Mouse (Mus musculus) kidney, adult 9 months (tissue): ENCODE measurements around the gene Dynlt1f.
"Not testable (repeated sequence)": the region's sequence is repeated elsewhere in the genome, so short reads cannot be mapped to it uniquely, and the experiment has no call there.

Experiments used
- DNase-seq: peaks from one replicate; pipeline ENCODE4 v3.0.0; 2022

The Dynlt1f gene

DNA sequence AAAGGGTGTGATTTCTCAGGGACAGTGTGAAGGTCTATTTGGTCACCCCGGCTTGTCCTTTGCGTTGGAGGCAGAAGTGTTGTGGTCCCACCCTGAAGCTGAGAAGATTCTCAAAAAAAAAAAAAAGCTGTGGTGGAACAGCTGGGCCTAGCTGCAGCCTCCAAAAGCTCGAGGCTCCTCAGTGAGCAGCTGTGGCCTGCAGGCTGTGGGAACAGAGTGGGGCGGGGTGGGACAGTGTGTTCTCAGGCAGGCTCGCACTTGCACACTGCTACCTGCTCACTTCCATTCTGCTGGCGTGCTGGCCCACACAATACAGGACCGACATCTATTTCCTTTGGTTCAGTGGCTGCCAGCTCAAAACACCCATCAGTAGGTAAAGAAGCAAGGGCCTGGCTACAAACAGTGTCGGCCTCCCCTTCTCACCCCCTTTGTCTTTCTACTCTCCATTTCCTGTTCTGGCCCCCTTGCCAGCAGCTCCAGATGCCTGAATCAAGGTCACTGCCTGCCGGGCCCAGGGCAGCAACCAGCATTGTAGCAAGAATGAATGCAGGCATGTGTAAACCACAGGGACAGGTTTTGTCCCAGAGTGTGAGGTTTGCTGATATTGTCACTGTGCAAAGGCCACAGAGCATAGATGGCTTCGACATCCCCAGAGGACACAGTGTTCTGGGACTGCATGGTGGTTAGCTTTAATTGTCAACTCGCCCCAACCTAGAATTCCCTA, 5.6 kb upstream of the Dynlt1f start:
- DNase-seq = not testable (repeated sequence)

DNA sequence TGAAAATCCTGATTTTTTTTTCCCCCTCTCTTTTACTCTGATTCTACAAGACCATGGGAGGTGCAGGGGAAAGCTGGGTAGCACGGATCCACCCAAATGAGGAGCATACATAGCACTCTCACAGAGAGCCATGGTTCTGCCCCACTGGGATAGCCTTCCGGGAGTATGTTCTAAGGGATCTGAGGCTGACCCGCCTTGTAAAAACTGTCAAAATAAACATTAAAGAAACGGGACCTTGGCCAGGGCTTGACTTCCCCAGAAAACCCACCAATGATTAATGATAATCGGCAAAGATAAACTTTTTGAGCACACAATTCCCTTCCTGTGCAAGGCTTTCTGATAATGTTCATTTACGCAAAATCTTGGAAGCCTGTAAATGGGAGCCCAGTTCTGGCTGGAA, 4.9 kb upstream of the Dynlt1f start:
- DNase-seq = not testable (repeated sequence)

DNA sequence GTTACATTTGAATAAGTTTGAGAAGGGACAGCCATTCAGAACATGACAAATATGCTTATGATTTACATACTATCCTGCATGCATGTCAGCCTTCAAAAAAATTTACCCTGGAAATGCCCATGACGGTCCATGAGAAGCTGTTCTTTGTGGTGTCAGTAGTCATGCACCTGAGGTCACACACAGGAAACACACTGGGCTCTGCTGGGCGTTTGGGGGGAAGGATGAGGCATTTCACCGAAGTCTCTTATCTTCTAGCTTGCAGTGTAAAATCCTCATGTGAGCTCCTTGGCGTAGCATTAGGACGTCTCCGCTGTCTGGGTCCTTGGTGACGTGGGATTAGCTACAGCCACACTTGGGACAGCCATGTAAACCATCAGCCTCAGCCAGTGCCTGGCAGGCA, 3.1 kb upstream of the Dynlt1f start, which contains the start of gene Sytl3:
Sytl3 (plus strand) TSS at position 293 of the 400 bp plus-strand sequence.
- DNase-seq = not testable (repeated sequence)

DNA sequence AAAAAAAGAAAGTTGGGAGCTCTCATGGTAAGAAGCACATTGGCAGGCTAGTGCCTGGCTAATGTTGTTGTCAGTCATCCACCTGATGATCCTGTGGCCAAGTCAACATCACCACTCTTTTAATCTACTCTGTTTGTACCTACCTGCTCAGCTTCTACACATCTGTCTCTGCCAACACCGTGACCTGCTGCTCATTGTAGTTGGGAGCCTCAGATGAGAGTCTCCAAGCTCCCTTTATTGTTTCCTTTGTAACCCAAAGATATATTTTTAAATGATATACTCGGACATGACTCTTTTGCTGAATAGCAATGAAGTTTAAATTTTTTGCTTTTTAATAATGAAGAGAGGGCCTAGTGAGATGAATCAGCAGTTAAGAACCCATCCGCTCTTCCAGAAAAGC, 771 bp upstream of the Dynlt1f start:
- not testable (repeated sequence) for DNase-seq

DNA sequence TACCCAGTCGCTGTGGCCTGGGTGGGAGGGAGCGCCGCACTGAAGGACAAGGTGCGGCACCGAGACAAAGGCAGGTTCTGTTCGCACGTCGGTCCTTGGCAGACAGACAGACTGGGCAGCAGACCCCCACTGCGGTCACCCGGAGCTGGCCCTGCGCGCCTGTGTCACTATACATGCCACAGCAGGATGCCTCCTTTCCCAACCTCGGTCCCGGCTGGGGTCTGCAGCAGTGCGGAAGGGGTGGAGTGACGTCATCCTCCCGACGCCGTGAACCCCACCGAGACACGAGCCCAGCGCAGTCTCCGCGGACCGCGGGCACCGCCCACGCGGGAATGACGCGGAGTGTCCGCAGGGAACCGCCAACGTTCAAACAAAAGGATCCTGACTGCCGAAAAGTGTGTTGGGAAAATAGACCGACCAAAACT, 601 bp downstream of the Dynlt1f start:
- DNase-seq = peak; percentile 62

DNA sequence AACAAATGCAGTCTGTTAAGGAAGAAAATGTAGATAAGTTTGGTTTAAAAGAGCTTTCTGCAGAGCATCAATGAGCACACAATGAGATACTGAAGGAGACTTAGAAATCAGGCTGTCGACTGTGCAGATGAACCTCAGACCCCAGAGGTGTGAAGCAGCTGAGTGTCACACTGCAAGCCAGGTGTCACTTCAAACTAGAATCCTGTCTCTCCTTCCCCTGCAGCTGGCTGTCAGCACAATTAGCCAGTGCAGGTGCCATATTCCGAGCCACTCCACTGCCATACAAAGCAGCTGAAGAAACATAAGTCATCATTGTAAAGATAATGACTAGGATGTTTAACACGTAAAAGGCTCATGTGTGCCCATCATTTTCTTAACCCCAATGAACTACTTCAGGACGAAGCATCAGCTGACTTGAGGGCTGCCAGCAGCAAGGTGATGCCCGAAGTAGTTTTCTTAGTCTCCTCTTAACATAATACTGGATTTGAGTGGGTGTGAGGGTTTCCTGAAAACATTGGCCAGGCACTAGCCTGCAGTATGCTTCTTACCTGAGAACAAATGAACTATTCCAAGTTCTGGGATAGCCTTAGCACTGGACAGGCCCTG, 2.3 kb downstream of the Dynlt1f start:
- DNase-seq = not testable (repeated sequence)

DNA sequence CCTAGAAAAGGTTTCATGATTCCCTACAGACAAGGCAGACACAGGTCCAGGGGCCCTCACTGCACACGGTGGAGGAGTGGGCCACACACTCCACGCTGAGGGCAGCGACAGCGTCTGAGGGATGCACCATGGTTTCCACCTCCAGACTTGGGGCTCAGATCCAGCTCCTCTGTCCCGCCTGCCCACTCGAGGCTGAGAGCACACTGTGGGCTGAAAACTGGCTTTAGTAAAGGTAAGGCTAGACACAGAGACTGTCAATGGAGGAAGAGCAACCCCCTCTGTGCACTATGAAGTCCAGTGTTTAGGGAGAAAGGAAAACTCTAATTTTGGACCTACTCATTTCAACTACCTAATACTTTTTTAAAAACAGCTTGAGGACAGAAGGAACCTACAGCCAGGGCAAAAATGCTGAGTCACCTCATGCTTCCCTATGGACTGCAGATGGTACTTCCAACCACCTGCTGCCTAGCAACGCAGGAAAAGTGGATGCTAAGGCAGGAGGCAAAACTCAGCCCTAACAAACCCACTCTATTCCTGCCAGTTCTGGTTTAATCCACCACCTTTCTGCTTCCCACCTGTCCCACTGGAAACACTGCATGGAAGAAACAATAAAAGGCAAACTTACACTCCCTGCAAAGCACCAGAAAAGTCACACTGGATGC, 4.7 kb downstream of the Dynlt1f start:
- not testable (repeated sequence) for DNase-seq

DNA sequence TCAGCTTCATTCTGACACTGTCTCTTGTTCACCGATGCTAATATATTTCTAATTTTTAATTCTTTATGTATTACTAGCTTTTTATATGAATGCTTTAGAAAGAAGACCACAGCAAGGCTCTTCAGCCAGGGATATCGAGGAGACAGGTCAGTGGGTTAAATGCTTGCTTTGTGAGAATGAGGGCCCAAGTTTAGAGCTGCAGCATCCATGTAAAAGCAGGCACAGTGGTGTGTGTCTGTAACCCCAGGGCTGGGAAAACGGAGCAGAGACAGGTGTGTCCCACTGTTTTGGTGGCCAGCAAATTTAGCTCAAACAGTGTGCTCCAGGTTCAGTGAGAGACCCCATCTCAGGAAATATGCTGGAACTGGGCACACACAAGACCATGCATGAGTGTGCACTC, 8.2 kb downstream of the Dynlt1f start:
- not testable (repeated sequence) for DNase-seq

DNA sequence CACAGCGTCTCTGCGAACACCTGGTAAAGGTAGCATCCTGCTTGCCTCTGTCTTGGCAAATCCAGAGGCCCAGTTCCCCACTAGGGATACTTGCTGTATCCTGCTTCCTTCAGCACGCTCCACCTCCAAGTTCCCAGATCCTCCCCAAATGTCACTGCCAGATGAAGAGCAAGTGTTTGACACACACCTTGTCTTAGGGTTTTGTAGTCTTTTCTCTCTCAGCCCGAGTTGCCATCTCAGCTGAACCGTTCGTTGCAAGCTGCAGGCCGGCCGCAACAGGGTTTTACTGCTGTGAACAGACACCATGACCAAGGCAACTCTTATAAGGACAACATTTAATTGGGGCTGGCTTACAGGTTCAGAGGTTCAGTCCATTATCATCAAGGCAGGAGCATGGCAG, 8.9 kb downstream of the Dynlt1f start:
- DNase-seq = not testable (repeated sequence)

DNA sequence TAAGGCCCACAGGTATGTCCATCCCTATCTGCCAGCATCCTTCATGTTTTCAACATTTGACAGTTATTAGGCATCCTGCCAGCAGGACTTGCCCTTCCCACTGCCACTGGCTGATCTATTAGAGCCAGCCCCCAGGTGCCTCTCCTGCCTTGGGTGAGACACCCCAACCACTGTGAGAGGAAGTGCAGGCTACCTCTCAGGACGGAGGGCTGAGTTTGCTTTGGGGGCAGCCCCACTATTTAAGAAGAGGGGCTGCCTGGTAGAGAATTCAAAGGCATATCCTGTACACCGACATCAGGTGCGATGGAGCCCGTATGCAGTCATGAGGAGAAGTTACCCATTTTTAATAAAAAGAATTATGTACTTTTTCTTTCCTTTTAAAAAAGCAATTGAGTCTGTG, 10.0 kb downstream of the Dynlt1f start:
- not testable (repeated sequence) for DNase-seq

DNA sequence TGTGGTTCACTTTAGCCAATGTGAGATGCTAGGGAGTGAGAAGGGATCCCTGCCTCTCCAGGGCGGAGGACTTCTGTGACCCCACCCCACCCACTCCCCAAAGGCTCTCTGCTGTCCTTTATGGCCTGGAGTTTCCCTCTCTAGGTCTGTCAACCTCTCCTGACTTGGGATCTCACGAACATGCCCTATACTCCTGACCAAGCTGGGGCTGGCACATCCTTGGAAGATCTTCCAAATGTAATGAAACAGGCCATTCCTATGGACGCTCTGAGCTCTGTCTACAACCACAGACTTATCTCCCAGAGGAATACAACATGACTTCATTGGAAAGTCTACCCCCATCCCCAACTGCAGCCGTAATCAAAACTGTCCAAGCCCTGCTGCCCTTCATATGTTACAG, 11.0 kb downstream of the Dynlt1f start:
- not testable (repeated sequence) for DNase-seq

DNA sequence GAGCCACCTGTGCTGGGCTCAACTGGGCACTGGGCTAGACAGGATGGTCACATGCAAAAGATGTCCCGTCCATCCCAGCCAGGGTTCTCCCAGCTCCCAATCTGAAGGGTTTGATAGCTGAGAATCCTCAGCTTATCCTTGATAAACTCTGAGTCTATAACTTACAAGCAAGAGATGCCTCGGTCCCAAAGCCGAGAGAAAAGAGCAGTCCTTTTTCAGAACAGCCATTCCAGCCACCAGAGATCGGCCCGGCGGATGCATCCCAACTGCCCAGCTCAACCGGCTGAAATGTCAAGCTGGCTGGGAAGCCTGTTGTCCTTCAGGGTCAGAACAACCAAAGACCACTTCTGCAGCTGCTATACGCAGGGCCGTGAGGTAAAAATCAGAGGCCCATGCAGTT, 11.5 kb downstream of the Dynlt1f start:
- DNase-seq = not testable (repeated sequence)

DNA sequence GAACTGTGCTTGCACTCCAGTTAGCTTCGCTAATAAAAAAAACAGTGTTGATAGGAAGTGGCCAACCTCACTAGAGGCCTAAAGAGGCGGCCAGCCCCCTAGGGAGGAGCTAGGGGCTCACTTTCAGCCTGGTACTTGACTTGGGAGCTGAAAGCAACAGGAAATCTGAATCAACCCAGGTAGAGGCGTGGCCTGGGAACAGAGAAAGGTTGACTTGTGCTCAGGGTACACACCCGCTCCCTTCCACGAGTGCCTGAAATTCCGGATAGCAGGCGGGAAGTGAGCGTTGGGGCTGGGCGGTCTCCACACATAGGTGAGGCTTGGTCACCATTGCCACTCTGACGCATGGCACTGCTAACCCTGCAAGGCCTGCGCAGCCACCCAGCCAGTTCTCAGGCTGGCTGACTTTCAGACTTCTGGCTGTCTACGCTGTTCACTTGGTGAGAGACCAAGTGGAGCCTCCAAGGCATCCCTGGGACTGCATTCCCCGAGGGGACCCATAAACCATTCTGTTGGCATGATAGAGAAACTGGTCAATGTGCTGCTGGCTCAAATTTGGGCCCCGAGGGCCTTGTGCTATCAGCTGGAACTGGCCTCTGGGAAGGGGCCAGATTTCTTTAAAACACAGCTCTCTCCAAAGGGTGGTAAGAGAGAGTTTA, 14.8 kb downstream of the Dynlt1f start:
- not testable (repeated sequence) for DNase-seq

DNA sequence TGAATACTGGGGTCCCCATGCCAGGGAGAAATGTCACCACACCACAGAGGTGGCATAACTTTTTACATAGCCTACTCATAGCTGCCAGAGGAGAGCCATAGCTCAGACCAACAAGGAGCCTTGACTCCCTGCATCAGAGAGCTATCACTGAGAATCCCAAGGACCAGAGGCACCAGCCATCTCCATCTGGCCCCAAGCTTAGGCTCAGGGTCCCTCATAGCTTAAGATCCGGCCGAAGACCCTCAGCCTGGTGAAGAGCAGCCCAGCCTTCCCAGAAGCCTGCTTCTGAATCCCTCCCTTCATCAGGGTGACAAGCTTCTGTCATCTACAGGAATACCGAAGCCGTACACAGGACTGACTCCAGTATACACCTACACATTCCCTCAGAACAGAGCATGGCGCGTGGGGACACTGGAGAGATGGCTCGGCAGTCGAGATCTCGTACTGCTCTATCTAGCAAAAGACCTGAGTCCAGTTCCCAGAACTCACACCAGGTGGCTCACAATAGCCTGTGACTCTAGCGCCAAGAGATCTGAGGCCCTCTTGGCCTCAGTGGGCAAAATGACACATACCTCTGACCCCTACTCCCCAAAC, 15.6 kb downstream of the Dynlt1f start:
- DNase-seq = not testable (repeated sequence)

DNA sequence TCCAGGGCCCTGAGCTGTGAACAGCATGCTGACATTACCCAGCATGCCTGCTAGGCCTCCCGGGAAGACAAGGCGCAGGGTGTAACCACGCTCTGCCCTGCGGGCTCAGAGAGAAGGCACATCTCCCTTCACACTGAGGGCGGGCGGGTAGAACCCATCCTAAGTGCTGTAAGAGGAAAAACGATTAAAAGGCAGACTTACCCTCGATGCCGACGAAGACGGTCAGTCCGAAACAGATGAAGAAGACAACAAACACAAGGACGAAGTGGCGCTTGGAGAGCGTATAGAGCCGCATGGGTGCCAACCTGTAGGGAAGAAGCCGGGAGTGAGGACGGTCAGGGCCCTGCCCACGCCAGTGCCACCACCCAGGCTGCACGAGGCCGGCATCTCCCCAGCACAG, 16.2 kb downstream of the Dynlt1f start:
- DNase-seq = not testable (repeated sequence)

DNA sequence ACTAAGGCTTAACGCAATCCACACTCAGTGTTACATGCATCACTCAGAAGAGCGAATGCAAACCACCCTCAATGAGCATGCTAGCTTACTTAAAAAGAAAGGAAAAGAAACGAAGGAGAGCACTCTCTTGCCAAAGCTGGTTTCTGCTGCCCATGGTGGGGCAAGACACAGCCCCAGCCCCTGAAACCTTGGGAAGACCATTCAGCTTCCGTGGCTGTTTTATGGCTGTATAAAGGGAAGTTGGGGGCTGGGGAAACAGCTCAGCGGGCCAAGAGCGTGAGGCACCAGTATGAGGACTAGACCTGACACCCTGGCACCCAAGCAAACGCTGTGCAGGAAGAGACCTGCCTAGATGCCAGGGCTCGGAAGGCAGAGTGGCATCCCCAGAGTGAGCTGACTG, 17.3 kb downstream of the Dynlt1f start:
- DNase-seq = not testable (repeated sequence)

DNA sequence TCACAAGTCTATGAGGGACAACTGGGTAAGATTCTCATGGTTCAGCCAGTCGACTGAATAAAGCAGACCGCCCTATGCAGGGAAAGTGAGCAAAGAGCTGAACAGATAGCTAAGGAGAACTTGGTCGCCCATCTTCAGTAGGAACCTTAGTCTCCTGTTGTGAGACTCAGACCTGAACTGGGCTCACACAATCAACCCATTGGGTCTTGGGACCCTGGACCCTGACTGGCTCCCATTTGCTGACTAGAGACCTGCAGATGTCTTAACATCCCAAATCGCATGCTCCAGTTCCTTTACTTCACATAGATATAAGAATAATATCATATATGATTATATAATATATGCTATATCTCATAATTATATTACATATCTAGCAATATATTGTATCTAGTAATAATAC, 18.3 kb downstream of the Dynlt1f start:
- DNase-seq = not testable (repeated sequence)

DNA sequence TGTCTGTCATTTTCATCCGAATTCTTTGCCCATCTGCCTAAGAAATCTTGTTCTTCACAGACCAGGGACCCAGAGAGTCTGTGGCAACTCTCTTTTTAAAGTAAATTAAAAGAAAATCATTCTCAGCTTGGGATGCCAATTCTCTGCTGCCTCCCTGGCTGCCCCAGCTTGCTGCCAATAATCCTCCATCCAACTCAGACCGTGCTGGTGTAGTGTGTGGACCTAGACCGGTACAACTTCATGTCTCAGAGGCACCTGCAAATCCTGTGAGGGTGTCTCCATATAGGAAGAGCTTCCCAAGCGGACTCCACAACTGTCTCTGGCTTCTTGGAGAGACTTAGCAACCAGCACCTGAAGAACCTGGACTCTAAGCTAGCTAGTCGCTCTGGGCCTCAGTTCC, 18.8 kb downstream of the Dynlt1f start:
- no peak for DNase-seq

DNA sequence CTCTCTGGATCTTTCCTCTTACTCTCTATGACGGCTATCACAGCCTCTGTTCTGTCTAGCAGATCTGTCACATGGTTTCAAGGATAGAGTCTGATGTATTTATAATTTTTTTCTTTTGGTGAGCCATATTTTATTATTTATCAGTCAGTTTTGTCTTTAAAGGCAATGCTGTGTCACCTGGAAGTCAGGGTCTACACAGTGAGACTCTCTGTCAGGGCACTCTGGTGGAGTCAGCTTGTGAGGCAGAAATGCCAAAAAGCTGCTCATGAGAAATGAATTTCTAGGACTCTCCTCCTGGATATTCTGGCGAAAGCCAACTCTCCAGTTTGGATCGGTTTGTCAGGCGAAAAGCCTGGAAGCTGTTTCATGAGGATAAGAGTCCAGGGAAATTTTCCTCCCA, 19.9 kb downstream of the Dynlt1f start:
- DNase-seq = not testable (repeated sequence)

DNA sequence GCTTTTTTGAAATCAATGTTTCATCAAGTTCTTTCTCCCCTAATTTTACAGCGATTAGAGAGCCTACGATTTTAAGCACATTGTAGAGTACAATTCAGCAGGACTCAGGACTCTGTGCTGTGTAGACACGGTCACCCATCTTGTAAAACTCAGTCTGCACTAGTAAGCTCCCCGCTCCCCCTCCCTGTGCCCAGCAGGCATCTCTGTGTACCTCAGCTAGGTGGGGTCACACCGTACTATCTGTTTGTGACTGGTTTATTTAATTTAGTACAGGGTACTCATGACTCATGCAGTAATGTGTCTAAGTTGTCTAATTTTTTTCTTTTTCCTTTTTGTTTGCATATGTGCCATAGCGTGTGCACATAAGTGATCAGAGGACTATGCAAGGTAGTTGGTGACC, 22.9 kb downstream of the Dynlt1f start:
- DNase-seq = not testable (repeated sequence)

DNA sequence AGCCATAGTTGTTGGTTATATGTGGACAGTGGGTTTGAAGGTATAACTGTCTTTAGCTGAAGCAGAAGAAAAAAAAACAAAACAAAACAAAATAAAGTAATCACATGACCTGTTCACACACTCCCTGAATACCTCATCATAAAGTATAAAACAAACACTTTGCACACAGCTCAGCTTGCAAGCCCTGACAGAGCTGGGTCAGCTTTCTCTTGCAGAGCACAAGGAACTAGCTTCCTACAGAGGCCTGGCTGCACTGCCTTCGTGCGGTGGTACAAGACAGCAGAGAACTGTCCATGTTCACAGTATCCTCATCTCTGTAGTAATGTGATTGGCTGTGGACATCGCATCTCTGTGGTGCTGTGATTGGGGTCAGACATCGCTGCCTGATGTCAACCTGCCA, 25.3 kb downstream of the Dynlt1f start:
- not testable (repeated sequence) for DNase-seq

DNA sequence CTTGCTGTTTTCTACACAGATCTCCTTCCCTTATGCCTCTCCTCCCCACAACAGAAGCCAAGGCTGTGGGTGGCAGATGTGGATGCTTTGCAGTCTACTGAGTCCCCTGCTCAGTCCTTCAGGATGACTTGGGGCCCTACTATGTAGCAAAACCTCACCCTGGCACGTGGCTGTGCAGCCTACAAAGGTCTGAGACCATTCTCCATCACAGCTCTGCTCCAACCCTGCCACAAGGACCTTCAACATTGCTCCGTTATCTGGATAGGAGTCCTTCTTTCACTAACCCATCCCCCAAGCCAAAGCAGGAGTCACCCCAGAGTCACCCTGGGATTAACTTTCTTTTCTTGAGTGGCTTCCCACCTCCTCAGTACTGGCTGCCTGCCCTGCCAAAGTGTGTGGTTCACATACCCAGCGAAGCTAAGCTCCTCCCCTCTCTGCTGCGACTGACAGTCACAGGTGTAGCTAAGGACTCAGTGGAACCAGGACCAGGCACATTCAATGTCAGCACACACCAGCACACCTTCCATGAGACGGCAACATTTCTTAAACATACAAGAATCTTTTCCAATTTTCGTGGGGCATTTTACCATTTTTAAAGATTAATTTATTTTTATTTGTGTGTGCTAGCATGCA, 30.7 kb downstream of the Dynlt1f start:
- not testable (repeated sequence) for DNase-seq
